Mouse (Mus musculus) C2C12 (cell line): ENCODE data around the gene B230118H07Rik. TPM values are rescaled to one million over a fixed set of nuclear protein-coding genes. Genes with fewer than 3 reads are reported as not detected.

Experiments
- H3K27me3 ChIP-seq: one replicate; pipeline ENCODE4 v1.6.1; 2011; ENCODE audit not compliant: control insufficient read depth, insufficient read depth, insufficient read length
- H3K36me3 ChIP-seq: one replicate; pipeline ENCODE4 v1.6.1; 2011; ENCODE audit not compliant: control insufficient read depth, insufficient read depth
- H3K4me3 ChIP-seq: one replicate; pipeline ENCODE4 v1.5.1; 2011; ENCODE audit warnings: mild to moderate bottlenecking, control low read depth; ENCODE audit not compliant: poor library complexity, insufficient read depth, severe bottlenecking
- H3K79me2 ChIP-seq: one replicate; pipeline ENCODE4 v1.6.1; 2011; ENCODE audit not compliant: control insufficient read depth, insufficient read depth
- H3K79me3 ChIP-seq: one replicate; pipeline ENCODE4 v1.6.1; 2011; ENCODE audit warnings: low read depth, control low read depth
- H3ac ChIP-seq: one replicate; pipeline ENCODE3; 2011; ENCODE audit warnings: low read depth; ENCODE audit not compliant: control insufficient read depth, insufficient read length
- CEBPB ChIP-seq: IDR thresholded peaks from one replicate; pipeline ENCODE4 v1.6.1; 2011; ENCODE audit warnings: low read depth, mild to moderate bottlenecking, control low read depth, moderate library complexity
- CTCF ChIP-seq: IDR thresholded peaks from one replicate; pipeline ENCODE4 v1.5.1; 2011; ENCODE audit not compliant: control insufficient read depth, insufficient read depth, insufficient read length
- FOSL1 ChIP-seq: IDR thresholded peaks from one replicate; pipeline ENCODE4 v1.8.0; 2011; ENCODE audit warnings: mild to moderate bottlenecking, low read length; ENCODE audit not compliant: poor library complexity, insufficient read depth, severe bottlenecking
- MAX ChIP-seq: IDR thresholded peaks from one replicate; pipeline ENCODE4 v1.6.1; 2011; ENCODE audit warnings: mild to moderate bottlenecking, control low read depth
- MYOD1 ChIP-seq: IDR thresholded peaks from one replicate; pipeline ENCODE4 v1.6.1; 2011; ENCODE audit warnings: low read depth; ENCODE audit not compliant: control insufficient read depth, insufficient read length
- MYOG ChIP-seq: IDR thresholded peaks from one replicate; pipeline ENCODE4 v1.6.1; 2011; ENCODE audit not compliant: control insufficient read depth, insufficient read length; ENCODE audit errors: extremely low read depth
- USF1 ChIP-seq: IDR thresholded peaks from one replicate; pipeline ENCODE4 v1.6.1; 2011; ENCODE audit warnings: low read depth, mild to moderate bottlenecking, control low read depth, moderate library complexity
- polyA plus RNA-seq: library from polyadenylated mRNA; unstranded; fragments of >200 nt; fragmentation: generic; extraction: Trizol; gene quantifications from one replicate; pipeline ENCODE4 v1.2.1, GENCODE M21; 2012; ENCODE audit warnings: missing spikeins

Gene B230118H07Rik
- polyA plus RNA-seq, 1 experiment = 13.6 TPM

GRCm38 (mm10) chr2:101569230-101569629 lies 80.1 kb downstream of the B230118H07Rik start:
- Histone ChIP-seq H3K79me3 (no peaks in the 10 kb centered on the region), H3K27me3 (no peaks in the 10 kb centered on the region), H3K36me3 (no peaks in the 10 kb centered on the region), H3ac (no peak overlapping the region), H3K4me3 (no peak overlapping the region), H3K79me2 (no peaks in the 10 kb centered on the region)
- no peak for TF ChIP-seq MYOG
- no peak for TF ChIP-seq MYOD1
- no peak for TF ChIP-seq CEBPB
- TF ChIP-seq CTCF = no peak
- no peak for TF ChIP-seq FOSL1
- no peak for TF ChIP-seq USF1
- TF ChIP-seq MAX = no peak

- no peaks in the 10 kb centered on the region for H3K79me2 ChIP-seq
- H3K79me3 ChIP-seq = no peaks in the 10 kb centered on the region
- H3K4me3 ChIP-seq = no peak overlapping the region
- no peaks in the 10 kb centered on the region for H3K27me3 ChIP-seq
- TF ChIP-seq MYOG (no peak), FOSL1 (no peak), MAX (no peak), MYOD1 (no peak), USF1 (no peak)
- H3ac ChIP-seq = no peak overlapping the region
- no peaks in the 10 kb centered on the region for H3K36me3 ChIP-seq
Observed at GRCm38 (mm10) chr2:101567490-101567889, 81.8 kb downstream of the B230118H07Rik start.

- no peak overlapping the region for H3K4me3 ChIP-seq
- no peaks in the 10 kb centered on the region for H3K79me2 ChIP-seq
- no peaks in the 10 kb centered on the region for H3K27me3 ChIP-seq
- H3K79me3 ChIP-seq = no peaks in the 10 kb centered on the region
- no peak for TF ChIP-seq FOSL1
- no peak for TF ChIP-seq USF1
- no peak for TF ChIP-seq CTCF
- TF ChIP-seq CEBPB = no peak
- no peak overlapping the region for H3ac ChIP-seq
- no peaks in the 10 kb centered on the region for H3K36me3 ChIP-seq
Observed at GRCm38 (mm10) chr2:101563776-101564175, 85.6 kb downstream of the B230118H07Rik start.

DNA sequence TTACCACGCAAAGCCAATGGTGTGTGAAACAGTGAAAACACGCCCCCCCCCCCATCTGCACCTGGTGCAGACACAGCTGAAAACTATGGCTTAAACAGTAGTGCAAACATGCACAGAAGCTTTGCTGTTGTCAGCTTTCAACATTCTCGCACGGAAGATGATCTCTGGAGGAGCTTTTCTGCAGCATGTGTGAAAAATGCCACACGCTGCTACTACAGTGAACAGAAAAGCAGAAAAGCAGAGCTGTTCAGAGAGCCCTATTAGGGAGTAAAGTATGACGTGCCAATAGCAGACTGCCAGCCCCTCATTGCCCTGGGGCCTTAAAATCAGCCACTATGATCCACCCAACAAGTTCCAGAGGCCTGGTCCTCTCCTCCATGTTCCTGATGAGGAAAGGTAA lies 86.1 kb downstream of the B230118H07Rik start:
- no peak overlapping the region for H3ac ChIP-seq
- TF ChIP-seq FOSL1 = no peak
- no peak for TF ChIP-seq MYOD1
- no peak for TF ChIP-seq MAX
- no peak for TF ChIP-seq USF1
- TF ChIP-seq CTCF = no peak
- TF ChIP-seq CEBPB = no peak
- no peak for TF ChIP-seq MYOG
- H3K79me3 ChIP-seq = no peaks in the 10 kb centered on the region
- H3K79me2 ChIP-seq = no peaks in the 10 kb centered on the region
- no peak overlapping the region for H3K4me3 ChIP-seq
- H3K27me3 ChIP-seq = no peaks in the 10 kb centered on the region
- H3K36me3 ChIP-seq = no peaks in the 10 kb centered on the region

DNA sequence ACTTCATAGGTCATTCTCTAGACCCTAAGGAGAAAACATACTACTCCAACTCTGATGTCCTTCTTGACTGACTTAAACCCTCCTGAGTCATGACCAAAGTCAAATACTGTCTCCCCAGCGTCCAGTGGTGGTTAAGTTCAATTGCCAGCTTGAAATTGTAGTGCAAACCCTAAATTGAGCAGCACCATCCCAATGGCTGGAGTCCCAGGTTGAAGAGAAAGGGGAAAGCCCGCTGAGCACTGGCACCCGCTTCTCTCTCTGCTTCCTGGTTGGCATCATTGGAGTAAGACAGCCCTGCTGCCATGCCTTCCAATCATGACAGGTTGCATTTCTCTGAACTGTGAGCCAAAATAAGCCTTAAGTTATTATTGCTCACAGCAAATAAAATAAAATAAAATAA lies 89.9 kb downstream of the B230118H07Rik start:
- no peaks in the 10 kb centered on the region for H3K79me2 ChIP-seq

DNA sequence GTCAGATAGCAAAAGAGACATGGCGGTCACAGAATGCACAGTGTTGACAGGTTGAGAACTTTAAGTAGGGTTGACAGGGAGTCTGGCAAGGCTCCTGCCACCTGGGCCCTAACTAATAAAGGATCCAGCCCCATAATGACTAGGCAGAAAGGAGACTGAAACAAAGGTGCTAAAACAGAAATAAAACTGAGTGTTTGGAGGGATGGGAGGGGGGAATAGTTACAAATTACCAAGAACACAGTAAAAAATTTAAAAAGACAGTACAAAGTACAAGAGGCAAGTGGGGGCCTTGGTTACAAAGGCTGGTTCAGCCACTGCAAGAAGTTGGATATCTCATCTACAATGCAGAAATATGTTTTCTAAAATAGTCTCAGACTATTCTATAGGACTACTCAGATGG lies 93.4 kb downstream of the B230118H07Rik start:
- no peaks in the 10 kb centered on the region for H3K27me3 ChIP-seq
- H3K36me3 ChIP-seq = no peaks in the 10 kb centered on the region
- H3K79me2 ChIP-seq = no peaks in the 10 kb centered on the region
- no peak for TF ChIP-seq MYOG
- no peaks in the 10 kb centered on the region for H3K79me3 ChIP-seq
- no peak overlapping the region for H3ac ChIP-seq
- H3K4me3 ChIP-seq = no peak overlapping the region

More for the DNA sequence above, 89.9 kb downstream of the B230118H07Rik start:
- H3ac ChIP-seq = no peak overlapping the region
- H3K36me3 ChIP-seq = no peaks in the 10 kb centered on the region
- no peaks in the 10 kb centered on the region for H3K79me3 ChIP-seq
- no peak overlapping the region for H3K4me3 ChIP-seq
- TF ChIP-seq FOSL1 (no peak), USF1 (no peak), MAX (no peak), MYOG (no peak), CTCF (no peak), MYOD1 (no peak), CEBPB (no peak)
- H3K27me3 ChIP-seq = no peaks in the 10 kb centered on the region
